Mouse (Mus musculus): ENCODE data around the gene Ssr3.

DNA sequence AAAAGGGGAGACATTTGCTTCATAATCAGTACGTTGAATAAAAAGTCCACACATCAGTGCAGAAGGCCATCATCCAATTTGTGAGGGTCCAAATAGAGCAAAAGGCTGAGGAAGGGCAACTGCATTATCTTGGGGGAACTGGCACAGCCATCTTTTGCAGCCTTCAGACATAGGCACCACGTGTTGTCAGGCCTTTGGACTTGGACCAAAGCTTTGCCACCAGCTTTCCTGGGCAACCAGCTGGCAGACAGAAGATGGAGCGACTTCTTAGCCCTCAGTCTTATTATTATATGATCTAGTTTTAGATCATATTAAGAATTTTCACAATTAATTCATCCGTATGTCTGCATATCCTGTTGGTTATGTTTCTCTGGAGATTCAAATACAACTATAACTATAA lies 13.4 kb upstream of the Ssr3 start:
- no peak for TF ChIP-seq POLR2A (IDR thresholded peaks at IDR 0.05; ENCODE audit: low read depth, low read length)
- TF ChIP-seq CTCF (IDR thresholded peaks at IDR 0.05; ENCODE audit: extremely low read depth, insufficient read length, insufficient replicate concordance, low read depth, low read length), result no peak

Measured in small intestine, adult 2 months (tissue).